Mouse (Mus musculus): ENCODE measurements around the gene Sipa1. TPM values are rescaled to one million over a fixed set of nuclear protein-coding genes. Genes with fewer than 3 reads are reported as not detected.

Gene Sipa1
- polyA plus RNA-seq, 1 experiment = 18.0 TPM

GRCm38 (mm10) chr19:5648401-5649297 is 14.9 kb downstream of the Sipa1 start:
- DNase-seq (ENCODE audit: extremely low spot score in 1 of 2, low spot score in 1 of 2) = peak; percentile 69 to 83

- no peak for DNase-seq (ENCODE audit: extremely low spot score in 1 of 2, low spot score in 1 of 2)
Measured at GRCm38 (mm10) chr19:5647791-5648190, 15.7 kb downstream of the Sipa1 start.

- DNase-seq (ENCODE audit: extremely low spot score in 1 of 2, low spot score in 1 of 2) = no peak
Measured at GRCm38 (mm10) chr19:5646731-5647330, 16.7 kb downstream of the Sipa1 start.

DNA sequence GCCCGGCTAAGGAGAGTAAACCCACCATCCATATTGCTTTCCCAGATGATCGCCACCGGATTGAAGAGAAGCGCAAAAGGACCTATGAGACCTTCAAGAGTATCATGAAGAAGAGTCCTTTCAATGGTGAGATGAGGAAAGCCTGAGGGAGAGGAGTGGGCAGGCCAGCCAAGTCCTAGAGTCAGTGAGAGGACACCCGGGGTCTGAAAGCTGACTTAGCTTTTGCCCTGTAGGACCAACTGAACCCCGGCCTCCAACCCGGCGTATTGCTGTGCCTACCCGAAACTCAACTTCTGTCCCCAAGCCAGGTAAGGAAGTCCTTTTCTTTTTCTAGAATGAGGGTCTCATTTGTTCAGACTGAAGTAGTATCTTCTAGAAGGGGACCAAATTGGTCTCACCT is 18.2 kb downstream of the Sipa1 start:
- no peak for DNase-seq (ENCODE audit: extremely low spot score in 1 of 2, low spot score in 1 of 2)

DNA sequence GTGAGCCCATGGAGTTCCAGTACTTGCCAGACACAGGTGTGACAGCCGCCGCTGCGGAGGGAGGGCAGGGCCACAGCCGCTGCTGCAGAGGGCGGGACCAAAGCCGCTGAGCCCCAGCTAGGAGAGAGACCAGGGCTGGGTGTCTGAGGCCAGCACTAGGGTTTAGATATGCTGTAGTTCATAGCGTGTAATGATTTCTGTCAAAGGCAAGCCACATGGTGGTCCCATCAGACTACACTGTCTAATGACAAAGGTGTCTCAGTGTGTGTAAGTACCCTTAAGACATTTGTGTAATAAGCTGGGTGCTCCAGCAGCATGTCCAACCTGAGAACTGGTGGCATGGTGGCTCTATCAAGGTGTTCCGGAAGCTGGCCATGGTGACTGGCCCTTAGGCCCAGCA is 21.9 kb downstream of the Sipa1 start:
- no peak for DNase-seq (ENCODE audit: extremely low spot score in 1 of 2, low spot score in 1 of 2)

DNA sequence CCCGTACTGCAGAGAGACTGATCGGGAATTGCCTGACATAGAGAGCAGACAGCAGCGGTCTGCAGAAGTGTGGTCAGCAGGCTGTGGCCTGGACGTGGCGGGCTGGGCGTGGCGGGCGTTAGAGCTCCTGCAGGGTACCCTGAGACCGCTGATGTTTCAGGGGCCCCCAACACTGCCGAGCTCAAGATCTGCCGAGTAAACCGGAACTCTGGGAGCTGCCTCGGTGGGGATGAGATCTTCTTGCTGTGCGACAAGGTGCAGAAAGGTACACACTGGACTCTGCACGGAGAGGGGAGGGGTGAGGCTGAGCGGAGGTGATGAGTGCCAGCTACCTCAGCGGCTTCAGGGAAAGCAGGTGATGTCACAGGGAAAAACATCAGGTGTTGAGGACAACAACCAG is 22.5 kb downstream of the Sipa1 start:
- no peak for DNase-seq (ENCODE audit: extremely low spot score in 1 of 2, low spot score in 1 of 2)

DNA sequence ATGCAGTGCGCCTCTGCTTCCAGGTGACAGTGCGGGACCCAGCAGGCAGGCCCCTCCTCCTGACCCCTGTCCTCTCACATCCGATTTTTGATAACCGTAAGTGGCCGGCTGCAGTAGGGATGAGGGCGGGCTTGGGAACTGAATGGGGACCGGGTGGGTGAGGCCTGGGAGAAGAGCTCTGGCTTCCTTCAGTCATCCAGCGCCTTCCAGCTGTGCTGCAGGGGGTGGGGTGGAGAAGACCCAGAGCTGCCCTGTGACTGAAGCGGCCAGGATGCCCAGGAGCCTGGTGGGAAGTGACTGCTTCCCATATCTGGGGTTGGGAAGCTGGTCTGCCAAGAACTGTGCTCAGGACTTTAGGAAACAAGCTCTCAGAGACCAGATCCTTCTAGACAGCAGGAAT is 23.2 kb downstream of the Sipa1 start:
- DNase-seq (ENCODE audit: extremely low spot score in 1 of 2, low spot score in 1 of 2) = no peak

- no peak for DNase-seq (ENCODE audit: extremely low spot score in 1 of 2, low spot score in 1 of 2)
Measured at GRCm38 (mm10) chr19:5638416-5639005, 25.0 kb downstream of the Sipa1 start.

DNA sequence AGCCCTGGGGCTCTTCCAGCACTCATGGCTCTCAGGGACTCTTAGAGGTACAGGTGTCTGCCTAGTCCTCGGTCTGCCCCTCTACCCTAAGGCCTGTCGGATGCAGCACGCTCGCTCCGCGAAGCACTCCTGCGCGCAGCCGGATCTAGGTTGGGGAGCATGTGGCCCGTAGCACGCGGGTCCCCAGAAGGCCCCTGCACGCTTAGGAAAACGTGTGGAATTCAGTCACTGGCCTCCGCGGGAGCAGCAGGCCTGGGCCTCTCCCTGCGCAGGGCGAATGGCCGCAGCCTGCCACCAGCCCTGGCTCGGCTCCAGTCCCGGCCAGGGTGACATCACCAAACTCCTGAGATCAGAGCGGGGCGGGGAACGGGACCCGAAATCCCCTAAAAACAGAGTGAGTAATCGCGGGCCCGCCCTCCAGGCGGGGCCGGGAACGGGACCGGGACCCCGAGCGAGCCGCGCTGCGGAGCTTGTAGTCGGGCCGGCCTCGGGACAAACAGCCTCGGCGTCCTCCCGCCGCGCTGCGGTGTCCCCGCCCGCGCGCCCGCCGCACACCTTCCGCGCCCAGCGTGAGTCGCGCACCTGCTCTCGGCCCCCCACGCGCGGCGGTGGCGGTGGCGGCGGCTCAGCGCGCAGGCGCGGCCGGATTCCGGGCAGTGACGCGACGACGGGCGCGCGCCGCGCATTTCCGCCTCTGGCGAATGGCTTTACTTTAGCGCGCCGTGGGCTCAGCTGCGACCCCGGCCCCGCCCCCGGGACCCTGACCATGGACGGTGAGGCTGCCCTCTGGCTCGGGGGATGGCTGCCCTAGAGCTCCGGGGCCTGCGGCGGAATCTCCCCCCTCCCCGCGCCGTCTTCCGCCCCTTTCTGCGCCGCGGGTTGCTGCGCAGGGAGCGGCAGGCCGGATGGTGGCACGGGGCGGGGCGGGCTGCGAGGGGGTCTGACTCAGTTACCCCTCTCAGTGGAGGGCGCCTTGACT is 26.1 kb downstream of the Sipa1 start, which contains the start of gene Rela:
Gene Rela, plus strand, starts transcription at position 415 of the 979 bp plus-strand sequence.
- peak; percentile 65 to 91 for DNase-seq (ENCODE audit: extremely low spot score in 1 of 2, low spot score in 1 of 2)

DNA sequence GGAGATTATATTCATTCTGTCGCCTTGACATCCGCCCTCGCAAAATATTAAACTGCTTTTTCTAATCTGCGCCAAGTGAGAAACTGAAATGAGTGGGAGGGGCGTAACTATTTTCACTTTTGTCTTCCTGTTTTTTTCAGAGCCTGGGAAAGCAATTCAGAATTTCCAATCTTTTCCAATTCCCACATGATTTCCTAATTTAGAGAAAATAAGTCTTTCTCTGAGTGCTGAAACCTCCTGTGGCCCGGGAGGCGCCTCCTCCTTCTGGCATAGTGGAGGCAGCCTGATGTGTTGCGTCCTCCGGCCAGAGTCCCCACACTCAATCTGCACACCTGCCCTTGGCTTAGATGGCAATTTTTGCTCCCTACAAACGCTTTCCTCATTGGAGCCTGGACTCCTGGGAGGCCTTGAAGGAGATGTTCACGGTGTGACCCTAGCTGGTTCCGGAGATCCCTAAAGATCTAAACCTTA is 26.9 kb downstream of the Sipa1 start:
- peak in 1 of 2 experiments; percentile 49 for DNase-seq (ENCODE audit: extremely low spot score in 1 of 2, low spot score in 1 of 2)

- no peak for DNase-seq (ENCODE audit: extremely low spot score in 1 of 2, low spot score in 1 of 2)
Measured at GRCm38 (mm10) chr19:5636036-5636570, 27.4 kb downstream of the Sipa1 start.

DNA sequence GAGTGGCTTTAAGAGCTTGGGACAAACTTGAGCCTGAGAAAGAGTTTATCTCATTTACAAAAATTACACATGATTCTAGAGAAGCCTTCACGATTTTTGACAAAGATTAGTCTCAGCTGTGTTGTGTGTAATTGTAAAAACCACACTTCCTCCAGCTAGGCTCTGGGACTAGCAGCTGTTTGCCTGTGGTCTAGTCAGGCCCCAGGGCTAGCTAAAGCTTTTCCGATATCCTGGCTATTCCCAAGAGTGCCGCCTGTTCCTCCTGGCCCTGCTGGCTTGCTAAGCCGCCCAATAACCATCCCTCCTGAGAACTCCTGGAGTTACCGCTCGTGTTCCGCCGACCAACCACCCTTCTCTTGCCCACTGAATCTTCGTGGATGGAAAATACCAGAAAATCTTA is 31.4 kb downstream of the Sipa1 start:
- DNase-seq (ENCODE audit: extremely low spot score in 1 of 2, low spot score in 1 of 2) = no peak

DNA sequence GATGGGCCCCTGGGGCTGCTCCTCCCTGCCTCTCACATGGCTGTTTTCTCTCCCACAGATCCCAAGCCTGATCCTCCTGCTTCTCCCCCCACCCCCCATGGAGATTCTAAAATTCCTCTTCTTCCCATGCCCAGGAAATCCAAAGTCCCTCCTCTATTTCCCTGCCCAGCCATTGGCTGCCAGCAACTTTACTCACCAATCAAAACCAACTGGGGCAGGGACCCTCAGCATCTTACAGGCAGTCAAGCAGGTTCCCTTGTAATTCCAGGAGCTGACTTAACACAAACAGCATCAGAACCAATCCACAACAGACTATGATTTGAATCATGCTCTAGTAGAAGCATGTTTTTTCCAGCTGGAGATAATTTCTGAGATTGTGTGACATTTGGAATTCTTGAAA is 33.6 kb downstream of the Sipa1 start:
- DNase-seq (ENCODE audit: extremely low spot score in 1 of 2, low spot score in 1 of 2) = no peak

GRCm38 (mm10) chr19:5625311-5625710 is 38.2 kb downstream of the Sipa1 start:
- no peak for DNase-seq (ENCODE audit: extremely low spot score in 1 of 2, low spot score in 1 of 2)

DNA sequence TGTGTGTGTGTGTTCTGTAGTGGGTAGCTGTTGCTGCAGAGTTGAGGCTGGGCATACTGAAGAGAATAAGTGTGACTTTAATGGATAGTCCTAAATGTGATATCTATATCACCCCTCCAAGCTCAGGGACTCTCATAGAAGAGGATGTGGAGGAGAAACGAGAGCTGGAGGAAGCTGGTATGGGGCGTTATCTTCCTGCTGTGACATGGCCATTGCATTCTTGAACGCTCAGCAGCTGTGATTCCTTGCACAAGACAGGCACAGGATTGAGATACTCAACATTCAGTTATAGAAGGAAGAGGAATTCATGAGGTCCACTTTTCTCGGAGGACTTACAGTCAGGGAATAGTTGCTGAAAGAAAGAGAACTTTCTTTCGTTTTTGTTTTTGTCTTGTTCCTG is 41.6 kb downstream of the Sipa1 start:
- no peak for DNase-seq (ENCODE audit: extremely low spot score in 1 of 2, low spot score in 1 of 2)

DNA sequence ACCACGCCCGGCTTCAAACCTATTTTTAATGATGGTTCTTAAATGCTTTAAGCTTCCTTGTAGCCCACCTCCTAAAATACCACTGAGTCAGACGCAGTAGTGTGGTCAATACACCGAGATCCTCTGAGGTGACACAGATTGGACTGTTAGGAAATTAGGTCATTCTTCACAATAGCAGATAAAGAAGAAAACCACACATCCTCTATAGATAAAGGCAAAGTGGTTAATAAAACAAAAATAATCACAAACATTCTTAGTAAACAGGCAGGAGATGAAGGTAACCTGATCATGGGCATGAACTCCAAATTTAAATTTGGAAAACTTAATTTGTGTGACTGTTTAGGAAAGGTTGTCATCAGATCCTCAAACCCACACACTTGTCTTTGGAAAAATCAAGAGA is 43.5 kb downstream of the Sipa1 start:
- no peak for DNase-seq (ENCODE audit: extremely low spot score in 1 of 2, low spot score in 1 of 2)

DNA sequence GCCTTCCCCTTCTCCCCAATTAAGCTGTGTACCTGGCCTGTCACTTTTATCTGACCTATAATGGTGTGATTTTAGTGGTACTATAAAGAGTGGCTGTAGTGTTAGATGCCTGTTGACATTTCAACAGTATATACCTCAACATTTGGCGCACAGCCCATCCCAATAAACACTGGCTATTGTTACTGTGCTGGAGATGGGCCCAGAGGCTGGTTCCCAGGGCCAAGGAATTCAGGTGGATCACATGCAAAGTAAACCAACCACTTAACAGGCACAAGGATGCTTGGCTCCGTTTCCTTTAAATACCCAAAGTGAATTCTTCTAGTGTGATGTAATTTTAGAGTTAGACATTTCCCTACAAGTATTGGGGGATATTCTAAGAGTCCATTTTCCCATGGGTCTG is 48.6 kb downstream of the Sipa1 start:
- DNase-seq (ENCODE audit: extremely low spot score in 1 of 2, low spot score in 1 of 2) = no peak

DNA sequence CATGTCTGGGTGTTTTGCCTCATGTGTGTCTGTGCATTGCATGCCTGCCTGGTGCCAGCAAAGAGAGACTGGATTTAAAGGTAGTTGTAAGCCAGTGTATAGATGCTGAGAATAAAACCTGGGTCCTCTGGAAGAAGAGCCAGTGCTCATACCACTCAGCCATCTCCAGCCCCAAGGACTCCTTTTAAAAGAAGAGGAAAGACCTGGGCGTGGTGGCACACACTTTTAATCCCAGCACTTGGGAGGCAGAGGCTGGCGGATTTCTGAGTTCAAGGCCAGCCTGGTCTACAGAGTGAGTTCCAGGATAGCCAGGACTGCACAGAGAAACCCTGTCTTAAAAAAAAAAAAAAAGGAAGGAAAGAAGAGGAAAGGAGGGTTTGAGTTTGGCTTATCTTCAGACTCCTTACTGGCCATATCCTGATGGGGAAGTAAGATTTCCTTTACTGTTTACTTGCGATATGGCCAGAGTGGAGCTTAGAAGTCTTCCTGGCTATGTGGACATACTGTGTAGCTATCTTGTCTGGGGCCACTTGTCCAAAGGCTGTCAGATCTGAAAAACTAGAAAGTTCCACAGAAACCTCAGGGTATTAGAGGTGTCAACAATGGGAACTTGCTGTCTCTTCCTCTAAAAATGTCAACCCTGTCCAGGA is 50.6 kb downstream of the Sipa1 start:
- DNase-seq (ENCODE audit: extremely low spot score in 1 of 2, low spot score in 1 of 2) = no peak

DNA sequence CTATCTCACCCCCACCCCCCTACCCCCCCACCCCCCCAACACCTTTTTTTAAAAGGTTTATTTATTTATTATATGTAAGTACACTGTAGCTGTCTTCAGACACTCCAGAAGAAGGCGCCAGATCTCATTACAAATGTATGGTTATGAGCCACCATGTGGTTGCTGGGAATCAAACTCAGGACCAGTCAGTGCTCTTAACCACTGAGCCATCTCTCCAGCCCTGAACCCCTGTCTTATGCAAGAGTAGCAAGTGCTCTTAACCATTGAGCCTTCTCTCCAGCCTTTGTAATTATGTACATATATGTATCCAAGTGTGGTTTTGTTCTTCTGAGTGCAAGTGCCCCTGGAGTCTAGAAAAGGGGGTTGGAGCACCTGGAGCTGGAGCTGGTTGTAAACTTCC is 51.5 kb downstream of the Sipa1 start:
- DNase-seq (ENCODE audit: extremely low spot score in 1 of 2, low spot score in 1 of 2) = no peak
